Mouse (Mus musculus): ENCODE measurements around the gene Ankrd24.

GRCm38 (mm10) chr10:81602741-81603151 lies 25.6 kb upstream of the Ankrd24 start:
- TF ChIP-seq CTCF (IDR thresholded peaks at IDR 0.05; ENCODE audit: low read depth, low read length) (no peak), POLR2A (IDR thresholded peaks at IDR 0.05; ENCODE audit: borderline replicate concordance, low read depth, low read length) (no peak)

Data from bone marrow macrophage, adult 2 months (primary cell).